Mouse (Mus musculus) hindbrain, embryonic 10.5 days (tissue): ENCODE data around the gene Gm17324. TPM values are rescaled to one million over a fixed set of nuclear protein-coding genes. Genes with fewer than 3 reads are reported as not detected.

ENCODE experiments used
- polyA plus RNA-seq: library from polyadenylated mRNA; unstranded; fragments of >200 nt; fragmentation: Nextera tagmentation; extraction: Ambion mirVana; gene quantifications from 2 replicates; pipeline ENCODE4 v1.2.1, GENCODE M21; 2016

Gene Gm17324
- polyA plus RNA-seq, 1 experiment from 2014 or later, result 0.68 TPM

Other genes with a start within 250 kb of the Gm17324 start
- not detected in 2 replicates for gene Gsta1, start 218.1 kb downstream of the Gm17324 start, polyA plus RNA-seq
- gene Gm3776, start 191.7 kb downstream of the Gm17324 start, polyA plus RNA-seq, result not detected in 2 replicates
- gene Gm10639, start 158.9 kb downstream of the Gm17324 start, polyA plus RNA-seq, result not detected in 2 replicates
- gene Omt2a, start 134.0 kb downstream of the Gm17324 start, polyA plus RNA-seq, result not detected in 2 replicates
- not detected in 2 replicates for gene Omt2b, start 121.2 kb downstream of the Gm17324 start, polyA plus RNA-seq
- not detected in 2 replicates for gene Gsta2, start 93.0 kb downstream of the Gm17324 start, polyA plus RNA-seq
- 0.37 and 0.54 TPM in 2 replicates for gene Dppa5a, start 80.6 kb downstream of the Gm17324 start, polyA plus RNA-seq
- gene Ooep, start 70.1 kb downstream of the Gm17324 start, polyA plus RNA-seq, result 1.6 and 2.8 TPM in 2 replicates
- 0.10 and 0.21 TPM in 2 replicates for gene Ddx43, start 53.0 kb downstream of the Gm17324 start, polyA plus RNA-seq
- 0.20 and 0.46 TPM in 2 replicates for gene Cgas, start 5.5 kb downstream of the Gm17324 start, polyA plus RNA-seq
- 22.6 and 25.1 TPM in 2 replicates for gene Mto1, start 578 bp downstream of the Gm17324 start, polyA plus RNA-seq
- 3,168 and 3,706 TPM in 2 replicates for gene Eef1a1, start 40.4 kb upstream of the Gm17324 start, polyA plus RNA-seq
- 10.0 and 10.4 TPM in 2 replicates for gene Slc17a5, start 139.3 kb upstream of the Gm17324 start, polyA plus RNA-seq
- gene Cd109, start 166.8 kb upstream of the Gm17324 start, polyA plus RNA-seq, result 3.7 and 4.6 TPM in 2 replicates